Mouse (Mus musculus): ENCODE data around the gene Dock10. TPM values are rescaled to one million over a fixed set of nuclear protein-coding genes. Genes with fewer than 3 reads are reported as not detected.

Dock10 gene
- polyA plus RNA-seq, 2 experiments = 8.2 to 9.1 TPM

DNA sequence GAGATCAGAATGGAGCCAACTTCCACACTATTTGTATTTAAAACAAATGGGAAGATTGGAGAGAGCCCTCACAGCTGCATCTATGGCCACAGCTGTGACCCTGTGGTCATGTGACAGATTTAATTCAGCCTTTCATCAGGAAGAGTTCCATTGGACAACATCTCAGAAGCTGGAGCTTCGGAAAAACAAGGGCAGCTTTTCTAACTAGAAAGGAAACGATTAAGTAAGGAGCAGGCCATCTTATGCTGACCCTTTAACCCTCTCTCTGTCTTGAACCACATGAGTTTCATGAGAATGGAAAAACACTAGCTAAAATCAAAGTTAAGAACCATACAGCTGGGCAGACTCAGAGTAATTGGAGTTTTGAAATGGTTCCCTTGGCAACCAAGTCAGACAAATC, 101.9 kb downstream of the Dock10 start:
- no peak for DNase-seq (ENCODE audit: low spot score)
- Histone ChIP-seq H3K36me3 (ENCODE audit: control insufficient read depth, insufficient read depth, low read length) (no peaks in the 10 kb centered on the region), H3K4me2 (replicated peaks; ENCODE audit: low read depth, low read length, severe bottlenecking) (no peak overlapping the region), H3K4me1 (ENCODE audit: control insufficient read depth, insufficient read depth, low read length) (no peaks in the 10 kb centered on the region), H3K9me3 (ENCODE audit: control insufficient read depth, low read length) (no peaks in the 10 kb centered on the region), H3K27ac (replicated peaks; ENCODE audit: low read depth, low read length) (no peak overlapping the region), H3K9ac (ENCODE audit: low read depth, low read length, severe bottlenecking) (no peak overlapping the region), H3K4me3 (replicated peaks; ENCODE audit: low read length) (no peak overlapping the region), H3K27me3 (ENCODE audit: control insufficient read depth, insufficient read depth, low read length) (no peaks in the 10 kb centered on the region)
- ATAC-seq (ENCODE audit: low FRiP score, low read depth) = no peak
- TF ChIP-seq POLR2A (IDR thresholded peaks at IDR 0.05; ENCODE audit: borderline replicate concordance, extremely low read depth, insufficient read depth, insufficient read length) = no peak
- 60% methylated on average over 2 of the region's 2 CpGs for WGBS

DNA sequence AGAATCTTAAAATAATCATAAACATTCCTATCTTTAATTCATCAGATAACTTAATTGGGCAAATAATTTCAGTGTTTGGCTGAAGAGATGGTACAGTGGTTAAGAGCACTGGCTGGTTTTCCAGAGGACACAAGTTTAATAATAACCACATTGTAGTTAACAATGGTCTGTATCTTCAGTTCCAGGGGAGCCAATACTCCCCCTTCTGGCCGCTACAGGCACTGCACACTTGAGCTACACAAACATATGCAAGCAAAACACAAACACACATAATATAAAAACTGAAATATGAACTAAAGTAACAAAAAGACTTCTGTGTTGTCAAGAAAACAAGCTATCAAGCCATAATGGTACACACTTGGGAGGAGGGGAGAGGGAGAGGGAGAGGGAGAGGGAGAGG, 102.5 kb downstream of the Dock10 start:
- DNase-seq (ENCODE audit: low spot score) (no peak), ATAC-seq (ENCODE audit: low FRiP score, low read depth) (no peak)
- Histone ChIP-seq H3K4me3 (replicated peaks; ENCODE audit: low read length) (no peak overlapping the region), H3K9ac (ENCODE audit: low read depth, low read length, severe bottlenecking) (no peak overlapping the region), H3K36me3 (ENCODE audit: control insufficient read depth, insufficient read depth, low read length) (no peaks in the 10 kb centered on the region), H3K27me3 (ENCODE audit: control insufficient read depth, insufficient read depth, low read length) (no peaks in the 10 kb centered on the region), H3K27ac (replicated peaks; ENCODE audit: low read depth, low read length) (no peak overlapping the region), H3K4me1 (ENCODE audit: control insufficient read depth, insufficient read depth, low read length) (no peaks in the 10 kb centered on the region), H3K9me3 (ENCODE audit: control insufficient read depth, low read length) (no peaks in the 10 kb centered on the region), H3K4me2 (replicated peaks; ENCODE audit: low read depth, low read length, severe bottlenecking) (no peak overlapping the region)
- 58% methylated on average over 1 of the region's 1 CpGs for WGBS
- TF ChIP-seq POLR2A (IDR thresholded peaks at IDR 0.05; ENCODE audit: borderline replicate concordance, extremely low read depth, insufficient read depth, insufficient read length) = no peak

DNA sequence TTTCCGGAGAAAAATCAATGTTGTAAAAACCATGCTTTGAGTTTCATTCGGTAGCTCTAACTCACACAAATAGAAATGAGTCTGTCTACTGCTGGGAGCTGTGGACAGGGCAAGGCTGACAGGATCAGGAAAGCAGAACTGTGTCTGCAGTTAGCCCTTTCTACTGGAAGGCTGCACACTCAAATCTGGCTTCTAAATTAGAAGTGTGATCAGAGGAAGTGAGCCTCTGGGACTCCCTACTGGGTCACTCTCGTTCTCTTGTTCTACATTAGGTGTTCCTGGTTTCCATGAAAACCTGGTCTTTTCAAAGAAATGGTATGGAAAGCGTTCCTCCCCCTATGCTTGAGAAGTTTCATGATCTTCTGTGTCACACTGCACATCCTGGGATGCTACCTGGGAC, 103.1 kb downstream of the Dock10 start:
- no peaks in the 10 kb centered on the region for H3K36me3 ChIP-seq (ENCODE audit: control insufficient read depth, insufficient read depth, low read length)
- H3K9me3 ChIP-seq (ENCODE audit: control insufficient read depth, low read length) = no peaks in the 10 kb centered on the region

DNA sequence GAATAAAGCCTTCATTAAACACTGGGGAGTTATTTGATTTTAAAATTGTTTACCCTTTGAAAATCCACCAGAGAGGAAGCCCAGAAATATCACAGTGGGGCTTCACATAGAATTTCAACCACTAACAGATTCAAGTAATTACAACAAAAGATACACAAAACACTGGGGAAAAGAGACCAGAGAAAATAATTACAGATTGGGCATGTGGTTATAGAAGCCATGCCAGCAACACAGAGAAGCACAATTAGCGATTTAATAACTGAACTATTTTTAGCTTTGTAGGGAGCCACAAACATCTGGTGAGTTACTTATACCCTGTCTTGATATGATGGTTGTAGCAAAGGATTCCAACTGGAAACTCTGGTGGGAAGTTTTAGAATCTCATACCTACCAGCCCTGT, 104.2 kb downstream of the Dock10 start:
- H3K4me2 ChIP-seq (replicated peaks; ENCODE audit: low read depth, low read length, severe bottlenecking) = no peak overlapping the region
- no peaks in the 10 kb centered on the region for H3K9me3 ChIP-seq (ENCODE audit: control insufficient read depth, low read length)
- TF ChIP-seq POLR2A (IDR thresholded peaks at IDR 0.05; ENCODE audit: borderline replicate concordance, extremely low read depth, insufficient read depth, insufficient read length) = no peak
- H3K4me1 ChIP-seq (ENCODE audit: control insufficient read depth, insufficient read depth, low read length) = no peaks in the 10 kb centered on the region
- 68% methylated on average over 1 of the region's 1 CpGs for WGBS
- H3K36me3 ChIP-seq (ENCODE audit: control insufficient read depth, insufficient read depth, low read length) = no peaks in the 10 kb centered on the region
- H3K9ac ChIP-seq (ENCODE audit: low read depth, low read length, severe bottlenecking) = no peak overlapping the region
- no peak overlapping the region for H3K27ac ChIP-seq (replicated peaks; ENCODE audit: low read depth, low read length)
- no peak for DNase-seq (ENCODE audit: low spot score)
- H3K27me3 ChIP-seq (ENCODE audit: control insufficient read depth, insufficient read depth, low read length) = no peaks in the 10 kb centered on the region
- no peak for ATAC-seq (ENCODE audit: low FRiP score, low read depth)
- no peak overlapping the region for H3K4me3 ChIP-seq (replicated peaks; ENCODE audit: low read length)

More for the DNA sequence above, 103.1 kb downstream of the Dock10 start:
- H3K4me2 ChIP-seq (replicated peaks; ENCODE audit: low read depth, low read length, severe bottlenecking) = no peak overlapping the region
- no peak overlapping the region for H3K27ac ChIP-seq (replicated peaks; ENCODE audit: low read depth, low read length)
- 70% methylated on average over 4 of the region's 4 CpGs for WGBS
- ATAC-seq (ENCODE audit: low FRiP score, low read depth) (no peak), DNase-seq (ENCODE audit: low spot score) (no peak)
- no peak for TF ChIP-seq POLR2A (IDR thresholded peaks at IDR 0.05; ENCODE audit: borderline replicate concordance, extremely low read depth, insufficient read depth, insufficient read length)
- H3K4me1 ChIP-seq (ENCODE audit: control insufficient read depth, insufficient read depth, low read length) = no peaks in the 10 kb centered on the region
- H3K27me3 ChIP-seq (ENCODE audit: control insufficient read depth, insufficient read depth, low read length) = no peaks in the 10 kb centered on the region
- H3K4me3 ChIP-seq (replicated peaks; ENCODE audit: low read length) = no peak overlapping the region
- no peak overlapping the region for H3K9ac ChIP-seq (ENCODE audit: low read depth, low read length, severe bottlenecking)

DNA sequence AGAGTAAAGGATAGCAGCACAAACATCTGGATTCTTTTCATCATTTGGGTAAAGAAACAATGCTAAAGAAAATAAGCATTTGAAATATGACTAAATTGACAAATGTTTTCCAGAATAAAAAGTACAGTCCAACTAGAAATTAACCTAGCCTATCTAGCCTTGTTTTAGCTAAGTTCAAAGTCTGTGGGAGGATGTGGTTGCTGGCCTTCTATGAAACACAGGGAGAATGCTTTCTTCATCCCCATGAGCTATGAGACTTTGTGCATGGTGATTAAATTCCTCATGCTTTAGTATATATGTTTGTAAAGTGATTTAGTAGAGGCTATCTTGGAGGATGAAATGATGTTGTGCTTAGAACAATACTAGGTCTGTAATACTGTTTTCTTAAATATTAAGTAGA, 105.5 kb downstream of the Dock10 start:
- ATAC-seq (ENCODE audit: low FRiP score, low read depth) = no peak
- H3K4me3 ChIP-seq (replicated peaks; ENCODE audit: low read length) = no peak overlapping the region
- no peaks in the 10 kb centered on the region for H3K9me3 ChIP-seq (ENCODE audit: control insufficient read depth, low read length)
- H3K9ac ChIP-seq (ENCODE audit: low read depth, low read length, severe bottlenecking) = no peak overlapping the region
- H3K4me1 ChIP-seq (ENCODE audit: control insufficient read depth, insufficient read depth, low read length) = no peaks in the 10 kb centered on the region
- H3K27me3 ChIP-seq (ENCODE audit: control insufficient read depth, insufficient read depth, low read length) = no peaks in the 10 kb centered on the region
- TF ChIP-seq POLR2A (IDR thresholded peaks at IDR 0.05; ENCODE audit: borderline replicate concordance, extremely low read depth, insufficient read depth, insufficient read length) = no peak
- H3K27ac ChIP-seq (replicated peaks; ENCODE audit: low read depth, low read length) = no peak overlapping the region
- no peak overlapping the region for H3K4me2 ChIP-seq (replicated peaks; ENCODE audit: low read depth, low read length, severe bottlenecking)
- H3K36me3 ChIP-seq (ENCODE audit: control insufficient read depth, insufficient read depth, low read length) = no peaks in the 10 kb centered on the region
- DNase-seq (ENCODE audit: low spot score) = no peak

DNA sequence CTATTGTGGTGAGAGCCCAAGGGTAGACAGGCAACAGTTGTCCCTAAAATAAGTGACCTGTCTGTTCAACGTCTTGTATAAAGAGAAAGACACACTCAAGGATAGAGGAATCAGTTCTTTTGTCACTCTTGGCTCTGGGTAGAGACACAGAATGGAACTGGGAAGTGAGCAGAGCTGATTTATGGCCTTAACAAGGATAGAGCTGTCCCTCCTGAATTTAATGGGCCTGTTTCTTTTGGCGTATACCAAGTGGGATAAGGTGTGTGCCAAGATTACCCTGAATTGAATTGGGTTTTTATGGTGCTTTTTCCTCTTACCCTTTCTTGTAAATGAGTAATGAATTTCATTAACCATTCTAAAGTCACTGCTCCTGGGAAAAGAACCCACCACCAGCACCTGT, 106.2 kb downstream of the Dock10 start:
- no peaks in the 10 kb centered on the region for H3K27me3 ChIP-seq (ENCODE audit: control insufficient read depth, insufficient read depth, low read length)
- no peak overlapping the region for H3K4me3 ChIP-seq (replicated peaks; ENCODE audit: low read length)
- H3K9ac ChIP-seq (ENCODE audit: low read depth, low read length, severe bottlenecking) = no peak overlapping the region
- no peaks in the 10 kb centered on the region for H3K4me1 ChIP-seq (ENCODE audit: control insufficient read depth, insufficient read depth, low read length)
- no peak for TF ChIP-seq POLR2A (IDR thresholded peaks at IDR 0.05; ENCODE audit: borderline replicate concordance, extremely low read depth, insufficient read depth, insufficient read length)
- no peaks in the 10 kb centered on the region for H3K36me3 ChIP-seq (ENCODE audit: control insufficient read depth, insufficient read depth, low read length)
- no peak for DNase-seq (ENCODE audit: low spot score)
- H3K9me3 ChIP-seq (ENCODE audit: control insufficient read depth, low read length) = no peaks in the 10 kb centered on the region
- ATAC-seq (ENCODE audit: low FRiP score, low read depth) = no peak
- no peak overlapping the region for H3K27ac ChIP-seq (replicated peaks; ENCODE audit: low read depth, low read length)
- H3K4me2 ChIP-seq (replicated peaks; ENCODE audit: low read depth, low read length, severe bottlenecking) = no peak overlapping the region
- 47% methylated on average over 2 of the region's 2 CpGs for WGBS

All from limb, embryonic 14.5 days (tissue).